Mouse (Mus musculus) adrenal gland, adult (tissue): ENCODE measurements at regions not wholly inside any gene's neighbourhood (a gene's known extent, or its start where the extent isn't known, plus 50 kb on each side); places are given as distances from the start of the nearest gene placed in this dataset.
A peak's percentile ranks its signal among the peaks of the same experiment; 100 is the strongest.

Experiments
- DNase-seq, 2 experiments: peaks; one replicate each; pipeline ENCODE4 v3.0.0; 2022 to 2023; ENCODE audit warnings: low spot score in 1 of 2; ENCODE audit not compliant: inconsistent age in 2 of 2

DNA sequence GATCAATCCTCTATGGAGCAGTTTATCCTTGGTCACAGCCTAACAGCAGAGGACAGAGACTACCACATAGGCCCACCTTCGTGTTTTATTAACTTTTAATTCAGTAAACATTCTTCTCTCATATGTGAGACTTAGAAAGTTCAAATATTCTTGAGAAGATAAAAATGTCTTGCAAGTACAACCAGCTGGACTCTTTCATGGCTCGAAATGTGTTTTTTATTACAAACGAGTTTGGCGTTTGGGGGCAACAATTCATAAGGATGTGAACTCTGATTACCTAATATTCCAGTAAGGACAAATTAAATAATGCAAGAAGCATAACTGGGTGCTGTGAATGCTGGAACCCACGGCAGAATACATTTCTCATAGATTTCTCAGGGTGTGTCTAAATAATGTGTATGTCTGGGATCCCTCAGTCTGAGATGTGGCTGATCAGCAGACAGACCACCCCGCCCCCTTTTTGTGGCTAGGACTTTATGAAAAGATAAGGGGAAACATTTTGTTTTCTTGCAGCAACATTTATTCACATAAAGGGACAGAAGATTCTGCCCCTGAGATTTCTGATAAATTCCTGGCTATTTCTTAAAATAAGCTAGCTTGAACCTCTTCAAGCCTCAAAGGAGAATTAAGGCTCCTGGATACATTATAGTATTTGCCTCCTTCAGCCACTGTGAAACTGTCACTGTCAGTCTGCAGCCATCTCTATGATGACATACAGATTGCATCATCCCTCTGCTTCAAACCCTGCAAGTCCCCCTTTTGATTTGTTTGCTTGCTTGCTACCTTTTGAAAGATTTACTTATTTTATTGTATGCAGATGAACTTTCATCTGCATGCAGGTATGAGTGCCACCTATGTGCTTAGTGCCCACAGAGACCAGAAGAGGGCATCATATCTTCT lies 69.2 kb upstream of the Gucy1a1 start:
- no peak for DNase-seq

DNA sequence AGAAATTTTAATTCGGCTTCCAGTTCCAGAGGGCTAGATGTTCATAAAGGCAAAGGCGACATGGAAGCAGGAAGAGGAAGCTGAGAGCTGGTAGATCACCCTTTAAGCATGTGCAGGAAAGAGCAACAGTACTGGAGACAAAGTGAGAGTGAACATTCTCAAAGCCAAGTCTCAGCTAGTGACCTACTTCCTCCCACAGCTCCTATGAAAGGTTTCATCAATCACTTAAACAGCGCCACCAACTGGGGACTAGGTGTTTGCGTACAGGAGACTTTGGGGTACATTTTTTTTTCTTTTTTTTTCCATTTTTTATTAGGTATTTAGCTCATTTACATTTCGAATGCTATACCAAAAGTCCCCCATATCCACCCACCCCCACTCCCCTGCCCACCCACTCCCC lies 61.7 kb upstream of the Gucy1a1 start:
- peak in 1 of 2 experiments; percentile 29 for DNase-seq
